Comparison of ENCODE assay signal across 25 mouse cellular contexts in the genomic region with DNA sequence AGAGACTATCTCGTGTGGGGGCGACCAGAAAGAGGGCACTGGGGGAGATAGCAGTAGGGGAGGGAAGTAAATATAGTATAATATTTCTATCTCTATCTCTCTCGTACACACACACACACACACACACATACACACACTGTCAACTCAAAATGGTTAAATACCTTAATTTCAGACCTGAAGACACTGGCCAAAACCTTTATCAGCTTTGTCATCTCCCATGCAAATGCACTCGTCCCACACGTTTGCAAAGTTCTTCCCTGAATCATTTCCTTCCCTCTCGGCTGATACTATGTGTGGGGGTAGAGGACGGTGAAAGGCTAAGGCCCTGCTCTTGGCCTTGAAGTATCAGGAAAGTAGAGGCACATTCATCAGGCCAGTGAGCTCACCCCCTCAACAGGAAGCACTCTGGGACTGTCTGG. TPM values are rescaled to one million over a fixed set of nuclear protein-coding genes. Genes with fewer than 3 reads are reported as not detected.
DNase-seq lines count a peak whose midpoint lies in the region; ATAC-seq and TF ChIP-seq lines count a peak whose summit lies in the region.
"Had no signal": no experiment of that assay in that cellular context is flagged by ENCODE, and none has a peak within 500 bp of the region (broad histone marks: within the 10 kb centered on the region; RNA-seq: fewer than 3 reads in every experiment).

No protein-coding gene starts in this region.

- no peak overlapping the region for H3K4me3 ChIP-seq in CH12.LX (replicated peaks in 1 of 3; ENCODE audit: low read depth in 2 of 3, low read length in 2 of 3, poor library complexity in 1 of 3)
- H3K4me3 ChIP-seq: embryonic facial prominence, embryonic 13.5 days; heart, embryonic 13.5 days; hindbrain, embryonic 12.5 days; myocyte; neural tube, embryonic 13.5 days had no signal

- TF ChIP-seq CTCF in CH12.LX (conservative IDR thresholded peaks at IDR 0.05 in 1 of 2, IDR thresholded peaks at IDR 0.05 in 1 of 2; ENCODE audit: low read depth in 2 of 2, low read length in 2 of 2) = no peak

- peak; percentile 24 for DNase-seq in CD4-positive, CD25-positive, alpha-beta regulatory T cell, adult 2 months (ENCODE audit: low read depth, low spot score)
- DNase-seq in CH12.LX (ENCODE audit: extremely low read depth) = no peak
- peak; percentile 62 for DNase-seq in gonadal fat pad, adult 2 months (ENCODE audit: low read depth)
- no peak for DNase-seq in adrenal gland, adult (ENCODE audit: inconsistent age in 2 of 2, low spot score in 1 of 2)
- DNase-seq in left cerebral cortex, adult 8-10 months (ENCODE audit: low spot score in 2 of 2) = no peak
- DNase-seq in layer of hippocampus, postnatal 10 days (ENCODE audit: low spot score in 2 of 2) = no peak
- DNase-seq: adrenal gland, postnatal 10 days; cerebellum, adult 18-20 months; cerebellum, postnatal 14 days; heart, adult 18-20 months; heart, postnatal 14 days; kidney, adult 8-10 months; kidney, postnatal 14 days; left cerebral cortex, postnatal 4 days; liver; lung, postnatal 10 days; thymus, postnatal 25 days had no signal

- ATAC-seq in megakaryocyte progenitor cell, adult 5-6 weeks (replicated peaks; ENCODE audit: poor library complexity) = peak; percentile 51
- ATAC-seq: forebrain, embryonic 14.5 days; midbrain, embryonic 16.5 days had no signal

- H3K4me2 ChIP-seq in CH12.LX (ENCODE audit: insufficient read depth, low read depth, poor library complexity, severe bottlenecking) = peak overlapping the region; percentile 22
- H3K4me2 ChIP-seq: embryonic facial prominence, embryonic 13.5 days; heart, embryonic 13.5 days; hindbrain, embryonic 12.5 days; neural tube, embryonic 13.5 days had no signal

- peaks cover 5 to 15% of the 10 kb centered on the region in 2 experiments for H3K4me1 ChIP-seq in CH12.LX (ENCODE audit: control insufficient read depth in 1 of 2, insufficient read depth in 2 of 2)
- H3K4me1 ChIP-seq: embryonic facial prominence, embryonic 13.5 days; heart, embryonic 13.5 days; hindbrain, embryonic 12.5 days; neural tube, embryonic 13.5 days had no signal

- H3K9ac ChIP-seq in CH12.LX (ENCODE audit: insufficient read depth, low read depth) = peak overlapping the region; percentile 2
- H3K9ac ChIP-seq: embryonic facial prominence, embryonic 13.5 days; heart, embryonic 13.5 days; hindbrain, embryonic 12.5 days; neural tube, embryonic 13.5 days had no signal

- TF ChIP-seq RAD21 in CH12.LX (IDR thresholded peaks at IDR 0.05; ENCODE audit: low read depth, low read length) = no peak

- H3K27ac ChIP-seq in CH12.LX (ENCODE audit: insufficient read depth, low read depth) = no peak overlapping the region
- H3K27ac ChIP-seq: embryonic facial prominence, embryonic 13.5 days; heart, embryonic 13.5 days; hindbrain, embryonic 12.5 days; neural tube, embryonic 13.5 days had no signal

- no peak for TF ChIP-seq POLR2A in CH12.LX (IDR thresholded peaks at IDR 0.05; ENCODE audit: low read depth, low read length)

- H3K79me2 ChIP-seq in CH12.LX (replicated peaks; ENCODE audit: control insufficient read depth, extremely low read depth, insufficient read depth, poor library complexity, severe bottlenecking) = no peaks in the 10 kb centered on the region

- no peak for TF ChIP-seq EP300 in CH12.LX (IDR thresholded peaks at IDR 0.05; ENCODE audit: low read length)

- in situ Hi-C loops in CH12.LX (cut with MboI; ENCODE audit: low pct_ligation_motif_present, low pct_unique_long_range_greater_than_20kb, low sequenced_read_pairs) = no loop called here

- H3K27me3 ChIP-seq in CH12.LX (replicated peaks) = no peaks in the 10 kb centered on the region
- H3K27me3 ChIP-seq: embryonic facial prominence, embryonic 13.5 days; heart, embryonic 13.5 days; hindbrain, embryonic 12.5 days; neural tube, embryonic 13.5 days had no signal

- dilution Hi-C loops in CH12.LX (cut with MboI; ENCODE audit: extremely low pct_ligation_motif_present, extremely low pct_unique_long_range_greater_than_20kb, low sequenced_read_pairs) = no loop called here

- H3K9me3 ChIP-seq in CH12.LX (replicated peaks; ENCODE audit: low read length) = no peaks in the 10 kb centered on the region
- H3K9me3 ChIP-seq: embryonic facial prominence, embryonic 13.5 days; heart, embryonic 13.5 days; hindbrain, embryonic 12.5 days; neural tube, embryonic 13.5 days had no signal

- H3K36me3 ChIP-seq in CH12.LX (replicated peaks in 1 of 2; ENCODE audit: control insufficient read depth in 1 of 2, insufficient read depth in 1 of 2, low read length in 1 of 2) = no peaks in the 10 kb centered on the region
- H3K36me3 ChIP-seq: embryonic facial prominence, embryonic 13.5 days; heart, embryonic 13.5 days; hindbrain, embryonic 12.5 days; neural tube, embryonic 13.5 days had no signal

TF ChIP-seq in CH12.LX, 34 proteins besides CTCF, POLR2A, EP300 and RAD21:
- no peak for TF ChIP-seq ZKSCAN1 (IDR thresholded peaks at IDR 0.05; ENCODE audit: borderline replicate concordance, low read depth, low read length)
- TF ChIP-seq USF2 (conservative IDR thresholded peaks at IDR 0.05; ENCODE audit: low read depth, low read length) = no peak
- no peak for TF ChIP-seq USF1 (IDR thresholded peaks at IDR 0.05; ENCODE audit: low read depth, low read length)

RNA-seq across cellular contexts. Expression of gene Apbb1ip, which starts 12.8 kb away (rescaled TPM):
- total RNA-seq in CH12.LX (2012; rRNA removed) (4.0 and 5.6 TPM in 2 replicates), CH12.LX (2014; rRNA removed) (2.7 and 3.5 TPM in 2 replicates)
- 51.4 and 59.9 TPM in 2 replicates for polyA plus RNA-seq in CH12.LX (2012; ENCODE audit: insufficient read length, low read depth)
- 2.4 and 3.8 TPM in 2 replicates for polyA plus RNA-seq in gonadal fat pad, adult 2 months (2012; rRNA removed)
- total RNA-seq in megakaryocyte progenitor cell, adult 5-6 weeks (2015) = 120 and 136 TPM in 2 replicates
- 15.9 and 26.8 TPM in 2 replicates for total RNA-seq in megakaryocyte progenitor cell, adult 5-6 weeks (2017)
- 10 to 100 TPM in 2 of 4 experiments, 1 to 10 TPM in 2; 5.9 to 15.2 (median 9.3) TPM for total RNA-seq in left cerebral cortex, adult 8-10 months (2022)
- total RNA-seq in layer of hippocampus, postnatal 10 days (2021) = 1 to 10 TPM; 6.3 to 6.4 TPM

Comparison
In these comparisons a context has a peak if more than half of its experiments do, and no peak if none do; other contexts are left out.
1. DNase-seq: peak in CD4-positive, CD25-positive, alpha-beta regulatory T cell, adult 2 months (single experiment) and gonadal fat pad, adult 2 months (single experiment); none in CH12.LX (single experiment), adrenal gland, adult (0 of 2), left cerebral cortex, adult 8-10 months (0 of 2) and layer of hippocampus, postnatal 10 days (0 of 2).